Mouse (Mus musculus): Measurements from ENCODE around the gene Atf7ip2. TPM values are rescaled to one million over a fixed set of nuclear protein-coding genes. Genes with fewer than 3 reads are reported as not detected.

Gene Atf7ip2
- total RNA-seq, 2 experiments from 2014 or later: 0.30 TPM; not detected in 1

GRCm38 (mm10) chr16:10281890-10282289 is 89.4 kb downstream of the Atf7ip2 start:
- intact Hi-C loops (cut with DNase I): loop anchor here (5.0 kb wide), 1 partner anchor 115 kb away; the partner anchor contains the start of gene Tekt5
- DNase-seq (ENCODE audit: extremely low spot score in 1 of 2, low spot score in 2 of 2): no peak

- DNase-seq (ENCODE audit: extremely low spot score in 1 of 2, low spot score in 2 of 2): no peak
- intact Hi-C loops (cut with DNase I): no loop called here
These were observed 94.2 kb downstream of the Atf7ip2 start for GRCm38 (mm10) chr16:10286513-10287268.

GRCm38 (mm10) chr16:10288115-10288514 is 95.6 kb downstream of the Atf7ip2 start:
- no peak for DNase-seq (ENCODE audit: extremely low spot score in 1 of 2, low spot score in 2 of 2)
- intact Hi-C loops (cut with DNase I): no loop called here

- peak in 1 of 2 experiments; percentile 28 for DNase-seq (ENCODE audit: extremely low spot score in 1 of 2, low spot score in 2 of 2)
- intact Hi-C loops (cut with DNase I): no loop called here
These were observed 105.5 kb downstream of the Atf7ip2 start for GRCm38 (mm10) chr16:10297696-10298644.

- intact Hi-C loops (cut with DNase I): no loop called here
- no peak for DNase-seq (ENCODE audit: extremely low spot score in 1 of 2, low spot score in 2 of 2)
These were observed 107.1 kb downstream of the Atf7ip2 start for GRCm38 (mm10) chr16:10299637-10300036.

GRCm38 (mm10) chr16:10300231-10301186 is 108.0 kb downstream of the Atf7ip2 start:
- no peak for DNase-seq (ENCODE audit: extremely low spot score in 1 of 2, low spot score in 2 of 2)
- intact Hi-C loops (cut with DNase I): no loop called here

Small RNAs within 50 kb of the gene (microRNA-seq; reads per million reads assigned to microRNA genes)
- gene Gm22932: not detected

Other genes starting within 250 kb of the Atf7ip2 start
- 100 to 1,000 TPM; 129 to 130 TPM for gene Grin2a, start 197.2 kb upstream of the Atf7ip2 start, total RNA-seq (2021)
- not detected for gene Rpl39l, start 22.5 kb upstream of the Atf7ip2 start, total RNA-seq (2021)
- gene Emp2, start 121.3 kb downstream of the Atf7ip2 start, total RNA-seq (2021): 10 to 100 TPM; 28.9 to 30.2 TPM
- gene Tekt5, start 202.8 kb downstream of the Atf7ip2 start, total RNA-seq (2021): 1 to 10 TPM; 7.3 to 7.7 TPM
- 10 to 100 TPM; 14.0 to 16.8 TPM for gene Nubp1, start 219.2 kb downstream of the Atf7ip2 start, total RNA-seq (2021)